Mouse (Mus musculus): ENCODE data around the gene Nfic. TPM values are rescaled to one million over a fixed set of nuclear protein-coding genes. Genes with fewer than 3 reads are reported as not detected.

Nfic gene
- total and polyA plus RNA-seq, 3 experiments = 2.0 to 9.7 TPM; not detected in 1

DNA sequence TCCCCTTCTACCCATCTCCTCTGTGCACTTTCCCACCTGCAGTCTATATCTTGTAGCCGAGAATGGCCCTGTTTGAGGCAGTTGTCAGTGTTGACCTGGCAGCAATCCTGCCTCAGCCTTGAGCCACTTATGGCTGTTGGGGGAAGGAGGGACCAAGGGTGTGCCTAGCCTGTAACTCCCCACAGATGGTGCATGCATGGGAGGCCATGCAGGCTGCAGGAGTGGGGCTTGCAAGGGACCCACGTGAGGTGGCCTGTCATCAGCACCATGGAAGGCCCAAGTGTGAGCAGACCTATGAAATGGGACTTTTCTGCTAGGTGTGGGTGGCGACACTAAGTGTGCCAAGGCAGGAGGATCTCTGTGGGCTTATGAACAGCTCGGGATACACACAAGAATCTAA, 90.4 kb downstream of the Nfic start:
- H3K4me1 ChIP-seq (ENCODE audit: control insufficient read depth in 1 of 2, insufficient read depth in 2 of 2, low read length in 2 of 2) = peaks cover 0 to 5% of the 10 kb centered on the region in 2 experiments; a peak in 1 of 4 replicates
- no peak overlapping the region for H3K27ac ChIP-seq (ENCODE audit: control insufficient read depth, low read depth, low read length)
- TF ChIP-seq MAZ (IDR thresholded peaks at IDR 0.05; ENCODE audit: low read depth, low read length) = 0 out of 2 replicates have a peak, but pooled peaks have one; percentile 17
- no peak for TF ChIP-seq MYB (IDR thresholded peaks at IDR 0.05; ENCODE audit: low read depth, low read length)
- TF ChIP-seq POLR2AphosphoS2 (IDR thresholded peaks at IDR 0.05; ENCODE audit: low read length) = peak; percentile 48; the same call in 1 of the 2 replicates
- peak; percentile 83; the same call in 1 of the 2 replicates for TF ChIP-seq POLR2AphosphoS5 (IDR thresholded peaks at IDR 0.05; ENCODE audit: borderline replicate concordance, low read depth, low read length)
- TF ChIP-seq CHD2 (IDR thresholded peaks at IDR 0.05; ENCODE audit: low read length) = peak; percentile 49; the same call in 1 of the 2 replicates
- no peak for TF ChIP-seq GABPA (IDR thresholded peaks at IDR 0.05; ENCODE audit: low read depth, low read length)
- TF ChIP-seq NELFE (IDR thresholded peaks at IDR 0.05; ENCODE audit: low read depth, low read length) = peak; percentile 41; the same call in 1 of the 2 replicates
- DNase-seq (ENCODE audit: low read depth, low spot score) = no peak
- no peak overlapping the region for H3K4me3 ChIP-seq (ENCODE audit: control insufficient read depth in 1 of 2, insufficient read depth in 1 of 2, low read depth in 2 of 2, low read length in 2 of 2)
- no peak overlapping the region for H3K9ac ChIP-seq (ENCODE audit: control insufficient read depth, low read depth, low read length, poor library complexity, severe bottlenecking)
- H3K9me3 ChIP-seq (replicated peaks; ENCODE audit: insufficient read depth, low read length) = no peaks in the 10 kb centered on the region
- no peaks in the 10 kb centered on the region for H3K79me2 ChIP-seq (ENCODE audit: control insufficient read depth, insufficient read depth, low read length, poor library complexity)
- H3K27me3 ChIP-seq (ENCODE audit: control insufficient read depth in 1 of 2, insufficient read depth in 2 of 2, low read length in 2 of 2) = no peaks in the 10 kb centered on the region
- H3K36me3 ChIP-seq (ENCODE audit: control insufficient read depth in 1 of 2, insufficient read depth in 2 of 2, low read length in 2 of 2) = peaks cover 0 to 3% of the 10 kb centered on the region in 2 experiments; a peak in 1 of 4 replicates

DNA sequence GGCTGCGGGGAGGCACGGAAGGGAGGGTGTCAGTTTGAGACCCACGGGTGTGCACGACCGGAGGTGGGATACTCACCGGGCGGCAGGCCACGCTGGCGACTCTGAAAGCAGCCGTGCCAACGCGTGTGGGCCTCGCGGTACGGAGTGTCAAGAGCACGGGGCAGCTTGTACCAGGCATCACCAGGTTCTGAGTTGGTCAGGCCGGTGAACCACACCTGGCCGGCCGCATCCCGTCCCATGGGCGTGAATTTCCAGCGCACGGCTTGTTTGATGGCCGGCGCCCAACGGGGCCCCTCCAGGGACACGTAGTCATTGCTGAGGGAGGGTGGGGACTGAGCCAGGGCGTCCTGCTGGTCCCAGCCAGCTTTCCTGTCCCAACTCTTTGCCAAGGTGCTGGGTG, 90.8 kb downstream of the Nfic start:
- TF ChIP-seq ZKSCAN1 (IDR thresholded peaks at IDR 0.05; ENCODE audit: low read depth, low read length) (no peak), HCFC1 (IDR thresholded peaks at IDR 0.05; ENCODE audit: low read depth, low read length) (no peak), EP300 (IDR thresholded peaks at IDR 0.05; ENCODE audit: low read depth in 1 of 2, low read length in 2 of 2) (no peak)
- no peak for DNase-seq (ENCODE audit: low read depth, low spot score)
- no peaks in the 10 kb centered on the region for H3K9me3 ChIP-seq (replicated peaks; ENCODE audit: insufficient read depth, low read length)
- H3K79me2 ChIP-seq (ENCODE audit: control insufficient read depth, insufficient read depth, low read length, poor library complexity) = peaks cover 3% of the 10 kb centered on the region; the same call in 1 of the 2 replicates
- H3K4me1 ChIP-seq (ENCODE audit: control insufficient read depth in 1 of 2, insufficient read depth in 2 of 2, low read length in 2 of 2) = peaks cover 0 to 5% of the 10 kb centered on the region in 2 experiments; a peak in 1 of 4 replicates
- H3K27ac ChIP-seq (ENCODE audit: control insufficient read depth, low read depth, low read length) = no peak overlapping the region
- peaks cover 0 to 3% of the 10 kb centered on the region in 2 experiments; a peak in 1 of 4 replicates for H3K36me3 ChIP-seq (ENCODE audit: control insufficient read depth in 1 of 2, insufficient read depth in 2 of 2, low read length in 2 of 2)
- no peak overlapping the region for H3K9ac ChIP-seq (ENCODE audit: control insufficient read depth, low read depth, low read length, poor library complexity, severe bottlenecking)
- H3K27me3 ChIP-seq (ENCODE audit: control insufficient read depth in 1 of 2, insufficient read depth in 2 of 2, low read length in 2 of 2) = no peaks in the 10 kb centered on the region
- no peak overlapping the region for H3K4me3 ChIP-seq (ENCODE audit: control insufficient read depth in 1 of 2, insufficient read depth in 1 of 2, low read depth in 2 of 2, low read length in 2 of 2)

DNA sequence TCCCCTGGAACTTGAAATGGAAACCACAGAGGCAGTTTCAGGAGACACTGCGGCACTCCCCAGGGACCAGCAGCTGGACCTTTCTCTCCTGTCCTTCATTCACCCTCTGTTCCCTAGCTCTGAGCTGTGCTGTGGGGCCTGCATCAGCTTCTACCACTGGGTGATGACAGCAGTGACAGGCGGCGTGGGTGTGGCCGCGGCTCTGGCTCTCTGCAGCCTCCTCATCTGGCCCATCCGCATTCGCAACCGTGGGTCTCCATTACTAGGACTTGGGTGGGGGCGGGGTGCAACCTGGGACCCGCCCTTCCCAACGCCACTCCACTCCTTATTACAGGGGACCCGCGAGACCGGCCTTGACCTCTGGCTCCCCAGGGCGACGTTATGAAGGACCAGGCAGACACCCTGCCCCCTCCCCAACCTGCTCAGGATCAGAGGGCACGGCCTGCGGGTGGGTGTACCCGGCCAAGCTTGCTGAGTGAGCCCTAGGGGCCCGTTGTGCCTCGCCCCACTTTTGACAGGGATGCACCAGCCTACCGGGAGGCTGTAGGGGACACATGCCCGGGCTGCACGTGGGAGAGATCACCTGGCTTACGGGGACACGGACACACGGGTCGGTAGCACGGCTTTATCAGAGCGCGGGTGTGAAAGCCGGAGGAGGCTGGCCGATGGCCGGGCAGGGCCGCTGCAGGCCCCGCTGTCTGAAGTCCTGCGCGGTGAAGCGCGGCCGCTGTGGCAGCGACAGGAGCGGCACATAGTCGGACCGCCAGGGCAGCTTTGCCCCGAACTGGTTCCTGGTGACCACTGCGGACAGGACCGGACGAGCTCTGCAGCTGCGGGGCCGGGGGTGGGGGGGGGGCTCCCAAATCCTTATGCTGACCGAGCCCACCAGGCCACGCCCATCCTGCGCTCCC, 91.7 kb downstream of the Nfic start:
- H3K27ac ChIP-seq (ENCODE audit: control insufficient read depth, low read depth, low read length) = no peak overlapping the region
- no peak for TF ChIP-seq CHD1 (IDR thresholded peaks at IDR 0.05; ENCODE audit: low read depth, low read length)
- no peak for TF ChIP-seq ZNF384 (IDR thresholded peaks at IDR 0.05; ENCODE audit: low read depth, low read length)
- TF ChIP-seq MYC (IDR thresholded peaks at IDR 0.05; ENCODE audit: low read depth, low read length) = no peak
- no peak for TF ChIP-seq CHD2 (IDR thresholded peaks at IDR 0.05; ENCODE audit: low read length)
- no peak for TF ChIP-seq ZKSCAN1 (IDR thresholded peaks at IDR 0.05; ENCODE audit: low read depth, low read length)
- no peak for TF ChIP-seq RAD21 (IDR thresholded peaks at IDR 0.05; ENCODE audit: low read depth, low read length)
- TF ChIP-seq SIN3A (IDR thresholded peaks at IDR 0.05; ENCODE audit: low read length) = no peak
- TF ChIP-seq UBTF (IDR thresholded peaks at IDR 0.05; ENCODE audit: borderline replicate concordance, insufficient read depth, low read depth, low read length) = no peak
- no peak for TF ChIP-seq POLR2AphosphoS2 (IDR thresholded peaks at IDR 0.05; ENCODE audit: low read length)
- no peak for TF ChIP-seq USF2 (IDR thresholded peaks at IDR 0.05; ENCODE audit: borderline replicate concordance in 1 of 2, insufficient read depth in 1 of 2, low read depth in 1 of 2, low read length in 2 of 2)
- no peak for TF ChIP-seq ZMIZ1 (IDR thresholded peaks at IDR 0.05; ENCODE audit: low read depth, low read length)
- TF ChIP-seq HCFC1 (IDR thresholded peaks at IDR 0.05; ENCODE audit: low read depth, low read length) = no peak
- no peak for TF ChIP-seq MAZ (IDR thresholded peaks at IDR 0.05; ENCODE audit: low read depth, low read length)
- no peak for TF ChIP-seq SMC3 (IDR thresholded peaks at IDR 0.05; ENCODE audit: low read depth, low read length)
- TF ChIP-seq BHLHE40 (IDR thresholded peaks at IDR 0.05; ENCODE audit: borderline replicate concordance, low read depth, low read length) = no peak
- H3K9me3 ChIP-seq (replicated peaks; ENCODE audit: insufficient read depth, low read length) = no peaks in the 10 kb centered on the region
- H3K4me3 ChIP-seq (ENCODE audit: control insufficient read depth in 1 of 2, insufficient read depth in 1 of 2, low read depth in 2 of 2, low read length in 2 of 2) = no peak overlapping the region
- H3K36me3 ChIP-seq (ENCODE audit: control insufficient read depth in 1 of 2, insufficient read depth in 2 of 2, low read length in 2 of 2) = peaks cover 0 to 4% of the 10 kb centered on the region in 2 experiments; a peak in 2 of 4 replicates
- no peaks in the 10 kb centered on the region for H3K27me3 ChIP-seq (ENCODE audit: control insufficient read depth in 1 of 2, insufficient read depth in 2 of 2, low read length in 2 of 2)
- H3K9ac ChIP-seq (ENCODE audit: control insufficient read depth, low read depth, low read length, poor library complexity, severe bottlenecking) = no peak overlapping the region
- H3K79me2 ChIP-seq (ENCODE audit: control insufficient read depth, insufficient read depth, low read length, poor library complexity) = peaks cover 12% of the 10 kb centered on the region
- H3K4me1 ChIP-seq (ENCODE audit: control insufficient read depth in 1 of 2, insufficient read depth in 2 of 2, low read length in 2 of 2) = peaks cover 0 to 11% of the 10 kb centered on the region in 2 experiments; a peak in 2 of 4 replicates
- no peak for DNase-seq (ENCODE audit: low read depth, low spot score)

All from MEL (cell line).